Mouse (Mus musculus): ENCODE results near the gene Gsta2. TPM values are rescaled to one million over a fixed set of nuclear protein-coding genes. Genes with fewer than 3 reads are reported as not detected.

Gene Gsta2
- polyA plus RNA-seq, 1 experiment from 2014 or later = 69.4 TPM

GRCm38 (mm10) chr9:78377546-78377945 is 22.0 kb upstream of the Gsta2 start:
- no peak for TF ChIP-seq CTCF (IDR thresholded peaks at IDR 0.05; ENCODE audit: low read depth)
- TF ChIP-seq EP300 (optimal IDR thresholded peaks at IDR 0.05) = no peak
- H3K9ac ChIP-seq (ENCODE audit: low read length) = no peak overlapping the region
- ATAC-seq (ENCODE audit: low FRiP score, low TSS enrichment) (no peak), DNase-seq (ENCODE audit: low spot score) (no peak)
- H3K4me1 ChIP-seq (replicated peaks; ENCODE audit: control insufficient read depth, insufficient read depth) = no peaks in the 10 kb centered on the region; the same call in 1 of the 2 replicates
- no peaks in the 10 kb centered on the region for H3K27me3 ChIP-seq (ENCODE audit: control insufficient read depth, insufficient read depth, low read length)
- no peak overlapping the region for H3K4me2 ChIP-seq (replicated peaks; ENCODE audit: low read depth)
- H3K4me3 ChIP-seq (ENCODE audit: low read depth, low read length) = no peak overlapping the region
- no peaks in the 10 kb centered on the region for H3K9me3 ChIP-seq (ENCODE audit: control insufficient read depth, low read length)
- 51% methylated on average over 8 of the region's 8 CpGs for WGBS
- no peak overlapping the region for H3K27ac ChIP-seq (replicated peaks)
- no peaks in the 10 kb centered on the region for H3K36me3 ChIP-seq (ENCODE audit: control insufficient read depth, insufficient read depth, low read length)

GRCm38 (mm10) chr9:78375486-78375885 is 19.9 kb upstream of the Gsta2 start:
- TF ChIP-seq CTCF (IDR thresholded peaks at IDR 0.05; ENCODE audit: low read depth) (no peak), EP300 (optimal IDR thresholded peaks at IDR 0.05) (no peak)
- H3K27me3 ChIP-seq (ENCODE audit: control insufficient read depth, insufficient read depth, low read length) = no peaks in the 10 kb centered on the region
- no peaks in the 10 kb centered on the region for H3K36me3 ChIP-seq (ENCODE audit: control insufficient read depth, insufficient read depth, low read length)
- no peak overlapping the region for H3K27ac ChIP-seq (replicated peaks)
- WGBS = 66% methylated on average over 4 of the region's 4 CpGs
- H3K4me2 ChIP-seq (replicated peaks; ENCODE audit: low read depth) = no peak overlapping the region
- no peaks in the 10 kb centered on the region; the same call in 1 of the 2 replicates for H3K4me1 ChIP-seq (replicated peaks; ENCODE audit: control insufficient read depth, insufficient read depth)
- ATAC-seq (ENCODE audit: low FRiP score, low TSS enrichment) (no peak), DNase-seq (ENCODE audit: low spot score) (no peak)
- H3K9me3 ChIP-seq (ENCODE audit: control insufficient read depth, low read length) = no peaks in the 10 kb centered on the region
- no peak overlapping the region for H3K9ac ChIP-seq (ENCODE audit: low read length)
- no peak overlapping the region for H3K4me3 ChIP-seq (ENCODE audit: low read depth, low read length)

GRCm38 (mm10) chr9:78374885-78375389 is 19.3 kb upstream of the Gsta2 start:
- 64% methylated on average over 1 of the region's 1 CpGs for WGBS
- Histone ChIP-seq H3K27me3 (ENCODE audit: control insufficient read depth, insufficient read depth, low read length) (no peaks in the 10 kb centered on the region), H3K4me1 (replicated peaks; ENCODE audit: control insufficient read depth, insufficient read depth) (no peaks in the 10 kb centered on the region; the same call in 1 of the 2 replicates), H3K9me3 (ENCODE audit: control insufficient read depth, low read length) (no peaks in the 10 kb centered on the region), H3K9ac (ENCODE audit: low read length) (no peak overlapping the region), H3K27ac (replicated peaks) (no peak overlapping the region), H3K4me2 (replicated peaks; ENCODE audit: low read depth) (no peak overlapping the region), H3K36me3 (ENCODE audit: control insufficient read depth, insufficient read depth, low read length) (no peaks in the 10 kb centered on the region), H3K4me3 (ENCODE audit: low read depth, low read length) (no peak overlapping the region)
- no peak for DNase-seq (ENCODE audit: low spot score)
- TF ChIP-seq CTCF (IDR thresholded peaks at IDR 0.05; ENCODE audit: low read depth) (no peak), EP300 (optimal IDR thresholded peaks at IDR 0.05) (no peak)
- ATAC-seq (ENCODE audit: low FRiP score, low TSS enrichment) = no peak

- Histone ChIP-seq H3K4me3 (ENCODE audit: low read depth, low read length) (no peak overlapping the region), H3K27ac (replicated peaks) (no peak overlapping the region), H3K4me2 (replicated peaks; ENCODE audit: low read depth) (no peak overlapping the region), H3K9ac (ENCODE audit: low read length) (no peak overlapping the region), H3K36me3 (ENCODE audit: control insufficient read depth, insufficient read depth, low read length) (no peaks in the 10 kb centered on the region), H3K27me3 (ENCODE audit: control insufficient read depth, insufficient read depth, low read length) (no peaks in the 10 kb centered on the region), H3K9me3 (ENCODE audit: control insufficient read depth, low read length) (no peaks in the 10 kb centered on the region), H3K4me1 (replicated peaks; ENCODE audit: control insufficient read depth, insufficient read depth) (no peaks in the 10 kb centered on the region; the same call in 1 of the 2 replicates)
- 28% methylated on average over 5 of the region's 5 CpGs for WGBS
- TF ChIP-seq EP300 (optimal IDR thresholded peaks at IDR 0.05) (no peak), CTCF (IDR thresholded peaks at IDR 0.05; ENCODE audit: low read depth) (no peak)
- DNase-seq (ENCODE audit: low spot score) (no peak), ATAC-seq (ENCODE audit: low FRiP score, low TSS enrichment) (no peak)
These were observed 18.8 kb upstream of the Gsta2 start for GRCm38 (mm10) chr9:78374397-78374796.

GRCm38 (mm10) chr9:78372827-78373504 is 17.4 kb upstream of the Gsta2 start:
- DNase-seq (ENCODE audit: low spot score) = no peak
- no peak for ATAC-seq (ENCODE audit: low FRiP score, low TSS enrichment)
- no peaks in the 10 kb centered on the region for H3K27me3 ChIP-seq (ENCODE audit: control insufficient read depth, insufficient read depth, low read length)
- no peaks in the 10 kb centered on the region for H3K36me3 ChIP-seq (ENCODE audit: control insufficient read depth, insufficient read depth, low read length)
- H3K9me3 ChIP-seq (ENCODE audit: control insufficient read depth, low read length) = no peaks in the 10 kb centered on the region
- no peak overlapping the region for H3K4me3 ChIP-seq (ENCODE audit: low read depth, low read length)
- no peak overlapping the region for H3K9ac ChIP-seq (ENCODE audit: low read length)
- no peak overlapping the region for H3K27ac ChIP-seq (replicated peaks)
- H3K4me1 ChIP-seq (replicated peaks; ENCODE audit: control insufficient read depth, insufficient read depth) = no peaks in the 10 kb centered on the region
- 74% methylated on average over 10 of the region's 10 CpGs for WGBS
- TF ChIP-seq CTCF (IDR thresholded peaks at IDR 0.05; ENCODE audit: low read depth) = no peak
- TF ChIP-seq EP300 (optimal IDR thresholded peaks at IDR 0.05) = no peak
- H3K4me2 ChIP-seq (replicated peaks; ENCODE audit: low read depth) = no peak overlapping the region

- H3K27me3 ChIP-seq (ENCODE audit: control insufficient read depth, insufficient read depth, low read length) = no peaks in the 10 kb centered on the region
- no peak overlapping the region for H3K4me2 ChIP-seq (replicated peaks; ENCODE audit: low read depth)
- no peak overlapping the region for H3K4me3 ChIP-seq (ENCODE audit: low read depth, low read length)
- no peak overlapping the region for H3K9ac ChIP-seq (ENCODE audit: low read length)
- no peak overlapping the region for H3K27ac ChIP-seq (replicated peaks)
- DNase-seq (ENCODE audit: low spot score) (no peak), ATAC-seq (ENCODE audit: low FRiP score, low TSS enrichment) (no peak)
- WGBS = 87% methylated on average over 3 of the region's 3 CpGs
- no peaks in the 10 kb centered on the region for H3K4me1 ChIP-seq (replicated peaks; ENCODE audit: control insufficient read depth, insufficient read depth)
- H3K9me3 ChIP-seq (ENCODE audit: control insufficient read depth, low read length) = no peaks in the 10 kb centered on the region
- TF ChIP-seq EP300 (optimal IDR thresholded peaks at IDR 0.05) (no peak), CTCF (IDR thresholded peaks at IDR 0.05; ENCODE audit: low read depth) (no peak)
- no peaks in the 10 kb centered on the region for H3K36me3 ChIP-seq (ENCODE audit: control insufficient read depth, insufficient read depth, low read length)
These were observed 15.9 kb upstream of the Gsta2 start for GRCm38 (mm10) chr9:78371441-78371840.
